Mouse (Mus musculus) megakaryocyte, embryonic 14.5 days (primary cell): ENCODE data around the gene Slc35e3.

ENCODE experiments used
- FLI1 ChIP-seq: IDR thresholded peaks from 2 replicates; pipeline ENCODE4 v1.6.1; 2012; ENCODE audit warnings: low read length, inconsistent platforms, mixed read lengths
- GATA1 ChIP-seq: IDR thresholded peaks from 3 replicates; pipeline ENCODE4 v1.6.1; 2012; ENCODE audit warnings: mixed read lengths, low read length, inconsistent platforms, borderline replicate concordance

- TF ChIP-seq FLI1 (no peak), GATA1 (no peak)
Observed at GRCm38 (mm10) chr10:117737075-117737474, 9.1 kb downstream of the Slc35e3 start.
